Mouse (Mus musculus) retina, embryonic 14.5 days (tissue): Measurements from ENCODE around the gene Sult1a1.

Experiments
- DNase-seq: peaks from one replicate; pipeline ENCODE4 v3.0.0-alpha.2; 2015; ENCODE audit warnings: low spot score

Gene Sult1a1

DNA sequence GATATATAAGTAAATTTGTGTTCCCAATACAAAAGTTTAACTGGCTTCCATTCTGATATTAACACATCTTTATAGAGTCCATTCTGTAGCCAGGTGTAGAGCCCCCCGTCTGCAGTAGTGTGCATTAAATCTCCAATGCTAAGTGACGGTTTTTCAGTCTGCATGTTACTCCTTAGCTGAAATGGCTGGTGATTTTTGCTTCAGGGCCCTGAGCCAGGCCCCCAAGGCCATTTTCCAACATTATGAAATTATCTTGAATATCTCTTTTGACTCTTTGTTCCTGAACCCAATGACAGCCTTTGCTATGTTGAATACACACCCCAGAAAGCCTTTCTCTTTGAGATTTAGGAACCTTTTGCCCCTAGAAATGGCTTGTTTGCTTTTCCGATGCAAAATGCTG lies 16.5 kb downstream of the Sult1a1 start:
- no peak for DNase-seq

DNA sequence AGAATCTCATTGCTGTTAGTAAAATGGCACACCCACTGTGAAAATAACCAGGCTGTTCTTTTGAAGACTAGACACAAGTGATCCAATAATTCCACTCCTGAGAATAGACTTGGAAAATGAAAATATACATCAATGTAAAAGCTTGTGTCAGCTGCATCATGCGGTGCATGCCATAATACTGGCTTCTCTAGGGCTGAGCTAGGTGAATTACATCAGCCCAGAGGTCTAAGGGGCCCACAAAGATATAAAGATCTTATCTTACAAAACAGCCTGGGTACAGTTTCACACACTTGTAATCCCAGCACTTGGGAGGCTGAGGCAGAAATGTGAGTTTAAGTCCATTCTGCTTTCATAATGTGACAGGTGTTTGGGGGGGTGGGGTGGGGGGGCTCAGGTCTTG lies 18.7 kb downstream of the Sult1a1 start:
- no peak for DNase-seq

DNA sequence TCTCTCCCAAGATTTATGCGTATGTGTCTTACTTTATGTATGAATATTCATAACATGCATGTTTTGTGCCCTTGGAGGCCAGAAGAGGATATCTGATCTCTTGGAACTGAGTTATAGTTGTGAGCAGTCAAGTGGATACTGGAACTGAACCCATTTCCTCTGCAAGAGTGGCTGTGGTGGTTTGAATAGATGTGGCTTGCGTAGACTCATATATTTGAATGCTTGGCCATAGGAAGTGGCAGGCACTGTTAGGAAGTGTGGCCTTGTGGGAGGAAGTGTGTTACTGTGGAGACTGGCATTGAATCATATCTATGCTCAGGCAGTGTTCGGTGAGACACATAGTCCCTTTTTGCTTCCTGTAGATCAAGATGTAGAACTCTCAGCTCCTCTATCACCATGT lies 20.5 kb downstream of the Sult1a1 start:
- DNase-seq: no peak

DNA sequence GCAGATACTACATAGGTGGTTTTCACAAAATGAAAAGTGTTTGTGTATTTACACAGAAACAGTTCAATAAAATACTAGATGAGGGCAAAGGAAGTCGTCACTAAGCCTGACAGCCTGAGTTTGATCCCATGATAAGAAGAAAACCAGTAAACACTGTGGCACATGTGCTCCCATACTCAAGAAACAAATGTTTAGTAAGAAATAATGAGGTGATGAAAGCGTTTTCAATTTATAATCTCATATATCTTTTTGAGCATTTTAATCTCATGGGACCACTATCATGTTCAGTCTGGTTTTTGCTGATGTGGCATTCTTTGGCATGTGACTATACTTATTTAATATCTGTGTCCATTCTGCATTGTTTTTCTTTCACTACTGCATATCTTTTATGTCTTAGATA lies 22.2 kb downstream of the Sult1a1 start:
- DNase-seq: no peak

DNA sequence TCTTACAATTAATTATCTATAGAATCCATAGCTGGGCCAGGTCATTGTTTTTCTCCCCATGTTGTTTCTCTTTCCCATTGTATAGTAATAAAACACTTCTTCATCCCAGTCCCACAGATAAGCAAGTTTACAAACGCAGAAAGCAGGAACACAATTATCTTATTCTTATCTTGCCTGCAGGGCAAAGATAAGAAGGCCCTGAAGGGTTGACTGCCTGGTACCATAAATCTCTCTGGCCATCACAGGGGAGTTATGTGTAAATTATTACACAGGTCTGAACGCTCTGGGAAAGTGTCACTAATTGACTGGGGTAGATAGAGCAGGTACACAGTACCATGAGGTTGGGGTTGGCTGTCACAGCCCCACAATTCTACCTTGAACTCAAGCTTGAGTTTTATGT lies 25.4 kb downstream of the Sult1a1 start:
- DNase-seq: no peak

DNA sequence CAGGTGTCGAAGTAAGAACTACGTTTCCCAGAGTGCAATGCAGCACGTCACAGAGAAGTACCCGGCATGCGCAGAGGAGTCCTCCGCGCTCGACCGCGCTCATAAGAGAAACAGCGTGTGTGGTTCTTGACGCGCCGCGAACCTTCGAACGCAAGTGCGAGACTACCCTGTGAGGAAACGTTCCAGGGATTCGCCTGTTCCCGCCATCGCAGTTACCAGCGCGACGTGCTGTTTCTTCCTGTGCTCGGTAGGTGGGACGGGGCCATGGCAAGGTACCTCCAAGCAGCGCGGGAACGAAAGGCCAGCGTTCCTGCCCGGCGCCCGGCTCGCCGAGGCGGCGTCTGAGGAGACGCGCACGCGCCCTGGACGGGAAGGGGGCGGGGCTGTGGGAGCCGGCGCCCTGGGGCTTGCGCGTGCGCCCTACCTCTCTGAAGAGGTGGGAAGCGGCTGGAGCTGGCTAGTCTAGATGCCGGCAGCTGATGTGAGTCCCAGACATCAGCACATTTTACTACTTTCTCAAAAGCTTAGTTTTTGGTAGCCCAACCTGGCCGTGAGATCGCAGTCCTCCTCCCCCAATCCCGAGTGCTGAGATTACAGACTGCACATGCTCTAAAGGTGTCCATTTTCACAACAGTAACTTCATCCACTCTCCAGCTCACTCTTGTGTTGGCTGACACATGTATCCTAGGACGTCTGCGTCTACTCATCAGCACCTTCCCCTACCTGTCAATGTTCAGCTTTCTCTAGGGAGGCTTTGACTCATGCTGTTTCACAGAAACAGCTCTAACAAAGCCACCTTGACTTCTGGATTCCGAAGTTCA lies 26.8 kb downstream of the Sult1a1 start, which contains the start of gene Sgf29:
Sgf29 (plus strand) TSS at position 79 of the 821 bp plus-strand sequence.
- peak; percentile 94 for DNase-seq

DNA sequence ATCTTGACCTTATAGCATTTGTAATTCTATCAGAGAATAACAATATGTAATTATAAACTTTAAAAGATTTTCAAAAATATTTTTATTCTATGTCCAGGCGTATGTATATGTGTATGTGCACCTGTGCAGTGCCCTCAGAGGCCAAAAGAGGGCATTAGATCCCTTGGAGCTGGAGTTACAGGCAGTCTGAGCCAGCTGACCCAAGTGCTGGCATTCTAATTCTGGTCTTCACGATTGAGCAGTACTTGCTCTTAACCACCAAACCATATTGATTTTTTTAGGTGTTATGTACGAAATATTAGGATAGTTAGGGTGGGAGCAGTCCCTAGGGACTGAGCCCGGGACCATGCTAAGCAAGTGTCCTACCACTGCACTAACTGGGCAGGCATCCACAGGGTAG lies 27.7 kb downstream of the Sult1a1 start:
- DNase-seq: no peak

DNA sequence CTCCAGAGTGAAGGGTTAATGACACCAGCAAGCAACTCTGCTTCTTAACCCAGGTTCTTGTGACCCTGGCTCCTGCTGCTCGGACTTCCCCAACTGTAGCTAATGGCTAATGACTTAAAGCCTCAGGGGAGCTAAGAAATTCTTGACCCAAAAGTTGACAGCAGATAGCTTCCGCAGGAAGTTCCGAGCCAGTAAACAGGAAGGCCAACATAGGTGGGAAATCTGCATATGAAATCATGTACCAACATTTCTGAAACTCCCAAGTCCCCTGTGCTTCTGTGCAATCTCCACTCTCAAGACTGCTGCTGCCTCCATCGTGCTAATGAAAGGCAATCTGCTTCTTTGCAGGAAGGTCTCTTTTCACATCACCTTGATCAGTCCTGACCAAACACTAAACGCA lies 30.5 kb downstream of the Sult1a1 start:
- no peak for DNase-seq

DNA sequence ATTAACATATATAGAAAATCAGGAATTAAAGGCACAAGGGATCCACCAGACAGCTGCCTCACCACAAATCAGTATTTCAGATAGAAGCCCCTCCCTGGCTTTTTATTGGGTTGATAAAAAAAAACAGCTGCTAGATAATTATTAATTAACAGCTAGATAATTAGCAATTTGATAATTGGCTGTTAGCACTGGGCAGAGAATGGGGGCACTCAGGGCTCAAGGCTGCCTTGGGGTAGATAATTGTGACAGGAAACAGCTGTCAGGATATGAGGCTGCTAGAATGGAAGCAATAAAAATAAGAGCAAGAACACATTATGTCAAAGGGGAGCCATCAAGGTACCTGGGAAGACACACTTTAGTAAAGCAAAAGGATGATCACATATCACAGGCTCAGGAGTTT lies 31.3 kb downstream of the Sult1a1 start:
- DNase-seq: no peak

DNA sequence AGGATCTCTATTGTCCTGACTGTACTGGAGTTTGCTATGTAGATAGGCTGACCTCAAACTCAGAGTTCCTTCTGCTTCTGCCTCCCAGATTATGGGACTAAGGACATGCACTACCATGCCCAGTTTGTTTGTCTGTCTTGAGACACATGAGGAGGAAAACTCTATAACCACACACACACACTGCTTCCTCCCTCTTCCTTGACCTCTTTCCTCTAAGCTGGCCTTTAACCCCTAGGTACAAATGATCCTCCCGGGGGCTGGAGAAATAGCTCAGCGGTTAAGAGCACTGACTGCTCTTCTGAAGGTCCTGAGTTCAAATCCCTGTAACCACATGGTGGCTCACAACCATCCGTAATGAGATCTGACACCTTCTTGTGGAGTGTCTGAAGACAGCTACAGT lies 31.9 kb downstream of the Sult1a1 start:
- no peak for DNase-seq

DNA sequence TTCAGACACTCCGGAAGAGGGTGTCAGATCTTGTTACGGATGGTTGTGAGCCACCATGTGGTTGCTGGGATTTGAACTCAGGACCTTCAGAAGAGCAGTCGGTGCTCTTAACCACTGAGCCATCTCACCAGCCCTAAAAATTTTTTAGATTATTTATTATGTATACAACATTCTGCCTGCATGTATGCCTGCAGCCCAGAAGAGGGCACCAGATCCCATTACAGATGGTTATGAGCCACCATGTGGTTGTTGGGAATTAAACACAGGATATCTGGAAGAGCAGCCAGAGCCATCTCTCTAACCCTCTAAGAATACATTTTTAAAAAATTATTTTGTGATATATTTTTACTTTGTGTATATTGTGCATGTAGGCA lies 33.0 kb downstream of the Sult1a1 start:
- DNase-seq: peak; percentile 53

DNA sequence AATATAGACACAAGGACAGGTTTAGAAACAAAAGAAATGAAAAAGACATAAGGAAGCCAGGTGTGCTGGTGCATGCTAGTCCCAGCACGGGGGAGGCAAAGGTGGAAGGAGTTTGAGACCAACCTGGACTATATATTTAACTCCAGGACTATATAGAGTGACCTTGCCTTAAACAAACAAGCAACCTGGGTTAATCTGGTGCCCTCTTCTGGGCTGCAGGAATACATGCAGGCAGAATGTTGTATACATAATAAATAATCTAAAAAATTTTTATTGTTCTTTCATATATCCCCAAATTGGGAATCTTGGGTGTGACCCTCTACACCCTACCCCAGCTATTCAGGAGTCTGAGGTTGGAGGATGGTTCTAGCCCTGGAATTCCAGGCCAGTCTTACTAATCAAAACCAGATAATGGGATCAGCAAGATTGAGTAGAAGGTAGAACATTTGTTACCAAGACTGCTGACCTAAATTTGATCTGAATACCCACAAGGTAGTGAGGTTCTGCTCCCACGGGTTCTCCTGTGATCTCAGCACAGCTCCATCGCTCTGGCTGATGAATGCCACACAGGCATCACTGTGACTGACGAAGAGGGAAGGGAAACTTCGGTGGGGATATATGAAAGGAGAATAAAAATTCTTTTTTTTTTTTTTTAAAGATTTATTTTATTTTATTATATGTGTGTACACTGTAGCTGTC lies 33.5 kb downstream of the Sult1a1 start:
- no peak for DNase-seq

DNA sequence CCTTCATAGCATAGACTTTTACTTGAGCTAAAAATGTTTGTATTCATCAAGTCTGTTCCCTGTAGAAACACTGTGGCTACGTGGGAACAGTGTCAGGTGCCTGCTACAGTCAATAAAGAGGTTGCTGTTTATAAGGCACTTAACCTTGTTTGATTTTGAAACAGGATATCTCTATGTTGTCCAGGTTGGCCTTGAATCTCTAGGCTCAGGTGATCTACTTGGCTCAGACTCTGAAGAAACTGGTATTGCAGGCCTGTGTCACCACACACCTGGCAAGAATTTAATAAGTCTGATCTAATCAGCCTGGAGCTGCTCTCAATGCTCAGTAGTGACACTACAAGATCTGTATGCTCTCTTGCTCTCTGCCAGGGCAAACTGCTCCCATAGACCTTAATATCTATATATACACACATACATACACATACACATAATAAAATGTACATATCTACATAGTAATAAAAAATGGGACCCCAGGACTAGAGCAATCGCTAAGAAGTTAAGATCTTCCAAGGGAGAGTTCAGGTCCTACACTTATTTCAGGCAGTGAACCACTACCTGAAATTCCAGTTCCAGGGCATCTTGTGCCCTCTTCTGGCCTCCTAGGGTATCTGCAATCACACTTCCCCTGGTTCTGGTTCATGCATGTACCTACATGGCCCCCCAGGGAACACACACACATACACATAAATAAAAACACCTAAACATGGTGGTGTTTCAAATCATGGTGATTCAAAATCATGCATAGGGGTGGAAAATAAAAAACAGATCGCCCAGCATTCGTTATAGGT lies 39.3 kb downstream of the Sult1a1 start:
- DNase-seq: peak; percentile 68

DNA sequence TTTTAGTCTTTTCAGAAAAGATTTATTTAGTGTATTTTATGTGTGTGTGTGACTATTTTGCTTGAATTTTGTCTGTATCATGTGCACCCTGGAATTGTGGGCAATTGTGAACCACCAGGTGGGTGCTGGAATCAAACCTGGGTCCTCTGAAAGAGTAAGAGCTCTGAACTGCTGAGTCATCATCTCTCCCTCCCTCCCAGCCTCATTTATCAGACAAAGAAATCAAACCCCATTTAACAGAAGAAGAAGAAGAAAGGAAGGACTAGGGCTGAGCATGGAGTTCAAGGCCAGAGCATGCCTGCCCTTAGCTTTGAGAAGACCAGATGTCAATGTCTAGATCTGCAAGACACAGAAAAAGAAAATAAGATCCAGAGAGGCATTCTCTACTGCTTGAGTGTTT lies 40.9 kb downstream of the Sult1a1 start:
- no peak for DNase-seq

DNA sequence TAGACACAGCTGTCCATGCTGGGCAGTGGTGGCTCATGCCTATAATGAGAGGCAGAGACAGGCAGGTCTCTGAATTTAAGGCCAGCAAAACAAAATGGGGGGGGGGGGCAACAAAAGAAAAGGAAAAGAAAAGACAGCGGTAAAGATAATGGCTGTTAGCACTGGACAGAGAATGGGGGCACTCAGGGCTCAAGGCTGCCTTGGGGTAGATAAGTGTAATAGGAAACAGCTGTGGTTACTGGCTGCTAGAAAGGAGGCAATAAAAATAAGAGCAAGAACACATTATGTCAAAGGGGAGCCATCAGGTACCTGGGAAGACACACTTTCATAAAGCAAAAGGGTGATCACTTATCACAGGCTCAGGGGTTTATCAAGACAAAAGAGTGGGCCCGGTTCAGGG lies 43.8 kb downstream of the Sult1a1 start:
- no peak for DNase-seq

DNA sequence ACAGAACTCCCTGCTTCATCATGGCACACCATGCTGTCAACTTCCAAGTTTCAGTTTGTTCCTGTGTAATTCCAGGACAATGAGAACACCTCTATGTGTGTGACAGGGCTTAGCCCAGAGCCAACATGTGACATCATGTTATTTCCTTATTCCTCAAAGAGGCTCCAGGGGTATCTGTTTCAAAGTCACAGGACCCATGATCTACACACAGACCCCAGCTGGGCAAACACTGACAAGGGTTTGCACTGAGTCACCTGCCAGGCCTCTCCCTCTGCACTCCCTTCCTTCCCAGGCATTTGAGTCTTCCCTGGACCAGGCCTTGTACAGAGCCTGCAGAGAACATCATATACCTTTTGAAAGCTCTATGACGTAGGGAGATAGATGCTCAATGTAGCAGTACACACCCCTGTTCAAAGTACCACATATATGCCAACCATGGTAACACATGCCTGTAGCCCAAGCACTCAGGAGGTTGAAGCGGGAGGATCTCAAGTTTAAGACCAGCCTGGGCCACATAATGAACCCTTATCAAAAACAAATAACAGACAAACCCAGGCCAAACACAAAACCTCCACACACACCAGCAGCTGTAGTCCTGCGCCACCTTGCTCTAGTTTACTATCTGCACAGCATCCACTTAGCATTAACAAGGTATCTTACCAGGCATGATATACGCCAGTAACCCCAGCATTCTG lies 45.3 kb downstream of the Sult1a1 start, which contains the start of gene Nupr1:
Nupr1 (minus strand) TSS at position 38 of the 695 bp plus-strand sequence.
- no peak for DNase-seq

DNA sequence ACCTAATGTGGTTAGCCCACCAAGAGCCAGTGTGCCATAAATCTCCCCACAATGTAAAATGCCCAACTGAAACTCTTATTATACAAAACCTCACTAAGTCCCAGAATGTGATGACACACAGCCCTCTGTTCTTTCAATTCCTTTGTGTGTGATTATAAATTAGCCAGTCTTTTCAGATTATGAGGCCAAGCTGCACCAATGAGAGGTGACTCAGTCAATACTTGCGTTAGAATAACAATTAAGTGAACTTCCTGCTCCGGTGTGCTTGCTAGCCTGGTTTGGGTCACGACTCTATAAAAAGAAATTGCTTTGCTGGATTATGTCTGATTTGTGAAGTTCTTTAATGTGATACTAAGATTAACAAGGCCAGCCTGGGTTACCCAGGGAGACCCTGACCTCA lies 46.3 kb downstream of the Sult1a1 start:
- DNase-seq: no peak

DNA sequence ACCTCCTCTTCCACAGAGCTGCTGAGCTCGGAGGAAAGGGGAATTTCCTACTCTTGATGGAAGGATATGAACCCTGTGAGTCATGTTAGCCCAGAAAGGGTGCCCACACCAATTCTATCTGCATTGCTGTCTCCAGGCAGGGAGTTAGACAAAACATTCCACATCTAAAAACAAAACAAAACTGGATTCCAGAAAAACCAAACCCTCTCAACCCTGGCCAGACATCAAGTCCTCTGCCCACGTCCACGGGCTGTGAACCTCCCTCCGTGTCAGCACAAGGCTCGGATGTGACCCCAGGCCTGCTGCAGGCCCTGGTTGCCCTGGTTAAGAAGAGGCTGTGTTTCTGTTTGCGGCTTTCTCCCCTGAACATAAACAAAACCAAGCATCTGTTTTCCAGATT lies 48.1 kb downstream of the Sult1a1 start:
- no peak for DNase-seq

DNA sequence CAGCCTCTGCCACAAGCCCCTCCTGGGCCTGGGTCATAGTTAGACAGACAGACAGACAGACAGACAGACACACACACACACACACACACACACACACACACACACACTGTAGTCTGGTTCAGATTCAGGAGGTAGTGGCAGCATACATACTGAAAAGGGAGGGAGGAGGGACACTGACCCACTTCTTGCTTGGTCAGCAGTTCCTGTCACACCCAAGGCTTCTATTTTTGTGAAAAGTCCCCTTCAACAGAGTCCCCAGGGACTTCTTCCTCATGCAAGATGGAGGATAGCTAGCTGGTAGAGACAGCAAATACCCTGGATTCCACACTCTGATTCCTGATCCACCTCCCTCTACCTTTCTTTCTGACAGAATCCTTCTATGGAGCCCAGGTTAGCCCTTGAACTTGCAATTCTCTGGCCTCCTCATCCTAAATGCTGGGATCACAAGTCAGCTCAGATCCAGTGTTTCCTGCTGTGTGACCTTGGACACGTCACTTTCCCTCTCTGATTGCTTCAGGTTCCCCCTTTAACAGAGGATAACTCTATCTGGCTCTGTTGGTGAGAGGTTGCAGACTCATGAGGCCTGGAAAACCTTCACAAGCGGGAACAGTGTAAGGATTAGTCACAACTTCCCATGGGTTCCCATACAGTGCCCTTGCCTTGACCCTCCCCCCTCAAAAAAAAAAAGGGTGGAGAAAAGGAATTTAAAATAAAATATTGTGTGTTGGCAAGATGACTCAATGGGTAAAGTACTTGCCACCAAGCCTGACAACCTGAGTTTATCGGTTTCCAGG lies 50.2 kb downstream of the Sult1a1 start:
- no peak for DNase-seq

DNA sequence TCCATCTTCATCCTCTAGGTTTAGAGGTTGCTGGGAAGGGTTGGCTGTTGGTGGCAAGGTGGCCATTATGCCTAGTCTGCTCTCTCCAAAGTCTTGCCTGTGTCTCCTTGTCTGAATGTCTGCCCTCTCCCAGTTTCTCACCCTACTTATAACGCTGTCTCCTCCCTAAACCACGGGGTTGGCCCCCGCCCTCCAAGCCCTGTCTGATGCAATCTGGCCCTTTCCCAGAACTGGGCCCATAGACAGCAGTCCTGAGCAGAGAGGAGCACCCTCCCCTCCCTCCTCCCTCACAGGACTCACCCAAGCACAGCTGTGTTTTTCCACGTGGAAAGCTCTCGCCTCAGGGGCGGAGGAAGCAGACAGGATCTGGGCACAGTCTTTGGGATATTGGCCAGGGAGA lies 50.9 kb downstream of the Sult1a1 start:
- DNase-seq: no peak

DNA sequence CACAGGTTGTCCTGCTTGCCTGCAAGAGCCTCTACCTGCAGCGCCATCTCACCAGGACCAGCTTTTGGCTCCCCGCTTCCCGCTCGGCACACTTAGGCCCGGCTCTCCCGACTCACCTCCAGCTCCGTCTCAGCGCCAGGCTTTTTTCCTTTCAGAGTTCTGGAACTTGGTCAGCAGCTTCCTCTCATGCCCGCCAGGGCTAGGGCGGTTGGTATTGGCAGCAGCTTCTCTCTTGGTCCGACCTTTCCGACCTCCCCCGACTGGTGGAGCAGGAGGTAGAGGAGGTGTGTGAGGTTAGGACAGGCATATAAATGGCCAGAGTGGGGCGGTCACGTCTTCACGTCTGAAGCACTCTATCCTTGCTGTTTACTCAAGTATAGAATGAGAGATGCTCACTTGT lies 51.5 kb downstream of the Sult1a1 start:
- no peak for DNase-seq
